Mouse (Mus musculus) E14TG2a.4 (cell line): ENCODE data around the gene Hspa12a.

Source experiments
- CTCF ChIP-seq: conservative IDR thresholded peaks from 2 replicates; pipeline ENCODE4 v1.5.1; 2014; ENCODE audit warnings: low read length
- NANOG ChIP-seq: IDR thresholded peaks from 2 replicates; pipeline ENCODE4 v1.6.1; 2014; ENCODE audit warnings: borderline replicate concordance, low read length, mixed read lengths
- POU5F1 ChIP-seq: IDR thresholded peaks from 2 replicates; pipeline ENCODE4 v1.6.1; 2014; ENCODE audit warnings: low read length, borderline replicate concordance

- TF ChIP-seq CTCF (no peak), NANOG (no peak), POU5F1 (no peak)
Observed at GRCm38 (mm10) chr19:58945959-58946358, 2.5 kb upstream of the Hspa12a start.
